Mouse (Mus musculus) heart, adult 2 months (tissue): ENCODE measurements at regions not wholly inside any gene's neighbourhood (a gene's known extent, or its start where the extent isn't known, plus 50 kb on each side); places are given as distances from the start of the nearest gene placed in this dataset.

Experiments
- DNase-seq, 2 experiments: peaks; one replicate each; pipeline ENCODE4 v3.0.0; 2021
- H3K27ac ChIP-seq: fragments of 200-600 bp; 2 replicates; pipeline ENCODE4 v1.8.1; 2022
- H3K27me3 ChIP-seq: fragments of 200-500 bp; 2 replicates; pipeline ENCODE4 v1.6.1; 2012; ENCODE audit warnings: mild to moderate bottlenecking, low read length, inconsistent platforms, mixed read lengths; ENCODE audit not compliant: control insufficient read depth, insufficient read depth
- H3K36me3 ChIP-seq: fragments of 200-500 bp; 2 replicates; pipeline ENCODE4 v1.6.1; 2012; ENCODE audit warnings: low read length, inconsistent platforms; ENCODE audit not compliant: control insufficient read depth, insufficient read depth
- H3K4me1 ChIP-seq: fragments of 200-500 bp; 2 replicates; pipeline ENCODE4 v1.6.1; 2011; ENCODE audit warnings: low read length; ENCODE audit not compliant: control insufficient read depth, insufficient read depth
- H3K4me3 ChIP-seq: fragments of 200-600 bp; 2 replicates; pipeline ENCODE4 v1.8.1; 2022
- H3K79me2 ChIP-seq: fragments of 200-500 bp; replicated peaks from 2 replicates; pipeline ENCODE4 v1.6.1; 2012; ENCODE audit warnings: mild to moderate bottlenecking, inconsistent platforms, low read length, moderate library complexity, mixed read lengths; ENCODE audit not compliant: control insufficient read depth, insufficient read depth
- H3K9ac ChIP-seq: fragments of 200-500 bp; 2 replicates; pipeline ENCODE4 v1.6.1; 2012; ENCODE audit warnings: low read depth, mild to moderate bottlenecking, control low read depth, inconsistent platforms, low read length, mixed read lengths
- CTCF ChIP-seq: fragments of 200-600 bp; IDR thresholded peaks from 2 replicates; pipeline ENCODE4 v1.8.1; 2022; ENCODE audit warnings: antibody characterized with exemption, mild to moderate bottlenecking, moderate library complexity
- EP300 ChIP-seq: fragments of 200-500 bp; IDR thresholded peaks from 2 replicates; pipeline ENCODE4 v1.6.1; 2011; ENCODE audit warnings: low read depth, low read length, control low read depth; ENCODE audit not compliant: insufficient read depth
- POLR2A ChIP-seq: fragments of 200-500 bp; IDR thresholded peaks from 2 replicates; pipeline ENCODE4 v1.6.1; 2011; ENCODE audit warnings: mild to moderate bottlenecking, low read depth, low read length, control low read depth; ENCODE audit not compliant: insufficient read depth
- WGBS: fragments of 180-500 bp; shearing (Covaris S2); methylation state at CpG from one replicate; pipeline ENCODE4 v1.1.7; 2018; 5-methylcytosine and 5-hydroxymethylcytosine counted together
- intact Hi-C: fragments of 180-260 bp; cut with DNase I; formaldehyde crosslinking; loops from one replicate; pipeline ENCODE4 v1.15.1; 2025

DNA sequence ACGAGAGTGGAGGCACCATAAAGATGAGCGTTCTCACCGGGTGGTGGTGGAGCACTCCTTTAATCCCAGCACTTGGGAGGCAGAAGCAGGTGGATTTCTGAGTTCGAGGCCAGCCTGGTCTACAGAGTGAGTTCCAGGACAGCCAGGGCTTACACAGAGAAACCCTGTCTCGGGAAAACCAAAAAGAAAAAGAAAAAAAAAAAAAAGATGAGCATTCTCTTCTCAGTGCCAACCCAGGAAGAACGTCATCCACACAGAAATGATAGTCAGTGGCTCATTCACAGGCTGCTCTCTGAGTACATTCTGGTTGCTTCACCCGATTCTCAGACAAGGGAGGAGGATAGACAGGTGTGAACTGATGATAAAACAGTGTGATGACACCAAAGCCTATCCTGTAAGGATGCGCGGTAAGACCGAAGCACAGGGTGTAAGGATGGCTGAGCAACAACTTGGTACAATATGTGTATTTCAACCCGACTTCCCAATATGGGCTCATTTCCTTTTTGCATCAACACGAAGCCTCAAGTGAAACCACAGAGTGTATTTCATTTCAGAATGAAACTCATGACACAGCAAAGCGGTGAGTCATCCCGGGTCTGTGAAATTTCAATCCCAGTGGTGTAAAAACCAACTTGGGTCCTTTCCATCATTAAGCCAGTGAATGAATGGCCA is 84.5 kb downstream of the Nfkbiz start:
- H3K27me3 ChIP-seq = no peaks in the 10 kb centered on the region
- WGBS = 74% methylated on average over 14 of the region's 14 CpGs
- no peak overlapping the region for H3K27ac ChIP-seq

DNA sequence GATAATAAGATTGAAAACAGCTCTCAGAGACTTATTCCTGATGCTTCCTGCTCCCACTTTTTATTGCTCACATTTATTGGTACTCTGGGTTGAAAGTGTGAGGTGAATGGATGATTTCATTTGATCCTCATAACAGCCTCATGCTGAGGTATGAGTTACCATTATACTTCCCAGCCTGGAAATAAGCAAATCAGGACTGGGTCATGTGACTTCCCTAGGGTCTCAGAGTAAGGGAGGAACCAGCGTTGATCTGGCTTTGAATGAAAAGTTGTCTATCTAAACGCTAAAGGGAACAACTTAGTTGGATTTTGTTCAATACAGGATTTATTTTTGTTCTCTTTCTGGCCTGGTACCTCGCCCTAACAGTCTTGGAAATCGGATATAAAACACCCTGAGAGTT is 85.3 kb downstream of the Nfkbiz start:
- WGBS = 66% methylated on average over 4 of the region's 4 CpGs
- H3K36me3 ChIP-seq = no peaks in the 10 kb centered on the region

More for the DNA sequence above, 84.5 kb downstream of the Nfkbiz start:
- Histone ChIP-seq H3K9ac (no peak overlapping the region), H3K4me1 (no peaks in the 10 kb centered on the region; the same call in 1 of the 2 replicates), H3K4me3 (no peak overlapping the region), H3K36me3 (no peaks in the 10 kb centered on the region), H3K79me2 (no peaks in the 10 kb centered on the region)
- peak in 1 of 2 experiments; percentile 35 for DNase-seq
- TF ChIP-seq EP300 (no peak), POLR2A (no peak), CTCF (no peak)
- intact Hi-C loops = no loop called here

DNA sequence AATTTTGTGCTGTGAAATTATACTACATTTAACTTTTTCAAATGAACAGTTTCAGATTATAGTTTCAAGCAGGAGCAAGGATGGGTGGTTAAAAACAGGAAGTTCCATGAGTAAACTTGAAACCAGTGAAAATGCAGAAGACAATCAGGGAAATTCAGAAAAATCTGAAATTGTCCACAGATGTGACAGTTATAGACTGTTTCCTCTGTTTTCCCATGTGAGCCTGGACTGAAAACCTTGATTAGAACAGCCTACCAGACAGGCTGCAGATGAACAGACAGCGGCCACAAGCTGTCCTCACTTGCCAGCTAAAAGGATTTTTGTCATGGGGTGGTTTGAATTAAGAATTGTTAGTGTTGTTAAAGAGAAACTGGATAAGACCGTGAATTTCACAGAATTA is 91.4 kb downstream of the Nfkbiz start:
- WGBS = 65% methylated on average over 2 of the region's 2 CpGs
- H3K4me3 ChIP-seq = no peak overlapping the region
- intact Hi-C loops = no loop called here
- no peak overlapping the region for H3K9ac ChIP-seq
- H3K27ac ChIP-seq = no peak overlapping the region
- H3K36me3 ChIP-seq = no peaks in the 10 kb centered on the region
- no peaks in the 10 kb centered on the region for H3K4me1 ChIP-seq
- H3K27me3 ChIP-seq = no peaks in the 10 kb centered on the region
- no peak for TF ChIP-seq CTCF
- TF ChIP-seq EP300 = no peak
- TF ChIP-seq POLR2A = no peak
- H3K79me2 ChIP-seq = no peaks in the 10 kb centered on the region
- DNase-seq = no peak

More for the DNA sequence above, 85.3 kb downstream of the Nfkbiz start:
- no peaks in the 10 kb centered on the region for H3K27me3 ChIP-seq
- no peaks in the 10 kb centered on the region for H3K79me2 ChIP-seq
- DNase-seq = no peak
- H3K9ac ChIP-seq = no peak overlapping the region
- TF ChIP-seq POLR2A (no peak), EP300 (no peak), CTCF (no peak)
- intact Hi-C loops = no loop called here
- H3K4me1 ChIP-seq = no peaks in the 10 kb centered on the region
- no peak overlapping the region for H3K4me3 ChIP-seq
- no peak overlapping the region for H3K27ac ChIP-seq

- no peaks in the 10 kb centered on the region for H3K27me3 ChIP-seq
- DNase-seq = no peak
- 71% methylated on average over 3 of the region's 3 CpGs for WGBS
- H3K9ac ChIP-seq = no peak overlapping the region
- H3K36me3 ChIP-seq = no peaks in the 10 kb centered on the region
- intact Hi-C loops = no loop called here
- H3K79me2 ChIP-seq = no peaks in the 10 kb centered on the region
- H3K4me1 ChIP-seq = no peaks in the 10 kb centered on the region
- TF ChIP-seq POLR2A (no peak), EP300 (no peak), CTCF (no peak)
- no peak overlapping the region for H3K27ac ChIP-seq
- H3K4me3 ChIP-seq = no peak overlapping the region
Observed at GRCm38 (mm10) chr16:55746159-55746558, 92.5 kb downstream of the Nfkbiz start.

DNA sequence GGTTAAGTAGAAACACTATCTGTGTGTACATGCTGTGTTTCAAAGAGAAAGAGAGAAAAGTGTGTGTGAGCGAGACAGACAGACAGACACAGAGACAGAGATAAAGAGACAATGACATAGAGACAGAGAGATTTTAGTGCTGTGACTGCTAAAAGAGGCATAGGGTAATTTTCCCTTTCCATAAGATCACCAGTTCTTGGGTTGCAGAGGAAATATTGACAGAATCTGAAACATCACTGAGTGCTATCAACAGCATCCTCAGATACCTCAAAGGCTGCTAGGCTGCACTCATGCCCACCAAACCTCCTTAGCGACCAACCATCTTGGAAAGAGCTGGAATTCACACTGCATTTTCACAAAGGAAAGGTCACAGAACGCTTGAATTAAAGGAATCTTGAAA is 93.6 kb downstream of the Nfkbiz start:
- H3K9ac ChIP-seq = no peak overlapping the region
- no peaks in the 10 kb centered on the region for H3K36me3 ChIP-seq
- no peaks in the 10 kb centered on the region for H3K27me3 ChIP-seq
- H3K4me1 ChIP-seq = no peaks in the 10 kb centered on the region
- 63% methylated on average over 3 of the region's 3 CpGs for WGBS
- no peaks in the 10 kb centered on the region for H3K79me2 ChIP-seq
- H3K27ac ChIP-seq = no peak overlapping the region
- intact Hi-C loops = no loop called here
- H3K4me3 ChIP-seq = no peak overlapping the region
- no peak for DNase-seq
- no peak for TF ChIP-seq CTCF
- TF ChIP-seq POLR2A = no peak
- no peak for TF ChIP-seq EP300

- H3K36me3 ChIP-seq = no peaks in the 10 kb centered on the region
- 77% methylated on average over 2 of the region's 2 CpGs for WGBS
- no peaks in the 10 kb centered on the region for H3K79me2 ChIP-seq
- no peaks in the 10 kb centered on the region for H3K27me3 ChIP-seq
- H3K27ac ChIP-seq = no peak overlapping the region
- H3K4me3 ChIP-seq = no peak overlapping the region
- H3K9ac ChIP-seq = no peak overlapping the region
- H3K4me1 ChIP-seq = no peaks in the 10 kb centered on the region
- intact Hi-C loops = no loop called here
- DNase-seq = no peak
- no peak for TF ChIP-seq EP300
- no peak for TF ChIP-seq CTCF
- no peak for TF ChIP-seq POLR2A
Observed at GRCm38 (mm10) chr16:55741099-55741863, 97.4 kb downstream of the Nfkbiz start.
